27 mouse cellular contexts compared by ENCODE assay signal in the genomic region with DNA sequence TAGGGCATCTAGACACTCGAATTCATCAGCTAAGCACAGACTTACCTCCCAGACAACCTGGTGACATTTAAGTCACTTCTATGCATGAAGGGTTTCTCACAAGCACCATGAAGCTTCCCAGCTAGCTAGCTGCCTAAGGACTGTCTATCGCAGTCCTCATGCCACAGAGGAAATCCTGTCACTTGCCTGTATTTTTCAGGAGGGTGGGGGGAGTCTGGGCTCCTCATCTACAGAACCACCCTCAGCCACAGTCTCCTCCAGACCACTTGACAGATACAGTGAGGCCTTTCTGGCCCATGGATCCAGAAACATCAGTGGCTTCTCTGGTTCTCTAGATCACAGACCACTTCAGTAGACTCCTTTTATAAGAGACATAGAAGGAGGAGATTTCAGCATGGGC.
"Had no signal": no experiment of that assay in that cellular context is flagged by ENCODE, and none has a peak within 500 bp of the region (broad histone marks: within the 10 kb centered on the region; RNA-seq: fewer than 3 reads in every experiment).

No protein-coding gene starts in this region.

- ATAC-seq: forebrain, embryonic 13.5 days; forebrain, embryonic 14.5 days; forebrain, embryonic 15.5 days; forebrain, embryonic 16.5 days; forebrain, postnatal 0 days had no signal

- DNase-seq: cerebellum, adult 18-20 months; cerebellum, adult 2 months; cerebellum, adult 8-10 months; cerebellum, adult 9-10 months; cerebellum, adult 9-11 months; cerebellum, postnatal 10 days; cerebellum, postnatal 14 days; cerebellum, postnatal 25 days; cerebellum, postnatal 36 days; embryo, embryonic 11 days; forebrain, postnatal 0 days; gastrocnemius, postnatal 10 days; gastrocnemius, postnatal 14 days; gastrocnemius, postnatal 36 days; heart, adult 18-20 months; heart, adult 2 months had no signal

- H3K36me3 ChIP-seq: embryonic facial prominence, embryonic 12.5 days; embryonic facial prominence, embryonic 15.5 days; forebrain, embryonic 10.5 days; forebrain, embryonic 12.5 days; forebrain, embryonic 15.5 days had no signal

- H3K27me3 ChIP-seq: embryonic facial prominence, embryonic 12.5 days; embryonic facial prominence, embryonic 13.5 days; embryonic facial prominence, embryonic 15.5 days; forebrain, embryonic 12.5 days; forebrain, embryonic 13.5 days; forebrain, embryonic 15.5 days had no signal

- H3K4me3 ChIP-seq: embryonic facial prominence, embryonic 10.5 days; embryonic facial prominence, embryonic 12.5 days; embryonic facial prominence, embryonic 13.5 days; embryonic facial prominence, embryonic 15.5 days; erythroblast, embryonic 14.5 days; forebrain, embryonic 10.5 days; forebrain, embryonic 12.5 days; forebrain, embryonic 13.5 days; forebrain, embryonic 15.5 days; heart, adult 2 months had no signal

- H3K4me1 ChIP-seq: embryonic facial prominence, embryonic 12.5 days; embryonic facial prominence, embryonic 13.5 days; embryonic facial prominence, embryonic 15.5 days; forebrain, embryonic 10.5 days; forebrain, embryonic 12.5 days; forebrain, embryonic 13.5 days; forebrain, embryonic 15.5 days had no signal

- H3K27ac ChIP-seq: embryonic facial prominence, embryonic 10.5 days; embryonic facial prominence, embryonic 12.5 days; embryonic facial prominence, embryonic 13.5 days; embryonic facial prominence, embryonic 15.5 days; forebrain, embryonic 10.5 days; forebrain, embryonic 12.5 days; forebrain, embryonic 13.5 days; forebrain, embryonic 15.5 days; heart, adult 2 months had no signal

- H3K9me3 ChIP-seq: embryonic facial prominence, embryonic 10.5 days; embryonic facial prominence, embryonic 12.5 days; embryonic facial prominence, embryonic 13.5 days; embryonic facial prominence, embryonic 15.5 days; forebrain, embryonic 10.5 days; forebrain, embryonic 12.5 days; forebrain, embryonic 13.5 days; forebrain, embryonic 15.5 days had no signal
